Mouse (Mus musculus): ENCODE measurements at regions not wholly inside any gene's neighbourhood (a gene's known extent, or its start where the extent isn't known, plus 50 kb on each side); places are given as distances from the start of the nearest gene placed in this dataset.

GRCm38 (mm10) chr9:25655767-25656513 is 174.6 kb downstream of the Eepd1 start:
- no peaks in the 10 kb centered on the region for H3K36me3 ChIP-seq (ENCODE audit: control insufficient read depth, insufficient read depth, low read length)
- H3K4me3 ChIP-seq (ENCODE audit: low read depth, low read length) = no peak overlapping the region
- WGBS = 6% methylated on average over 3 of the region's 3 CpGs
- H3K9ac ChIP-seq (ENCODE audit: low read length) = no peak overlapping the region
- H3K27me3 ChIP-seq (replicated peaks; ENCODE audit: control insufficient read depth, insufficient read depth, low read length) = no peaks in the 10 kb centered on the region
- peak; percentile 67 for DNase-seq (ENCODE audit: low spot score)
- H3K27ac ChIP-seq (ENCODE audit: low read depth) = no peak overlapping the region
- no peak overlapping the region for H3K4me2 ChIP-seq (ENCODE audit: low read length)
- ATAC-seq (replicated peaks; ENCODE audit: low FRiP score, low TSS enrichment, low read depth) = no peak
- no peaks in the 10 kb centered on the region for H3K4me1 ChIP-seq (replicated peaks; ENCODE audit: control insufficient read depth, insufficient read depth, low read length)
- H3K9me3 ChIP-seq (ENCODE audit: control insufficient read depth, low read length) = no peaks in the 10 kb centered on the region

DNA sequence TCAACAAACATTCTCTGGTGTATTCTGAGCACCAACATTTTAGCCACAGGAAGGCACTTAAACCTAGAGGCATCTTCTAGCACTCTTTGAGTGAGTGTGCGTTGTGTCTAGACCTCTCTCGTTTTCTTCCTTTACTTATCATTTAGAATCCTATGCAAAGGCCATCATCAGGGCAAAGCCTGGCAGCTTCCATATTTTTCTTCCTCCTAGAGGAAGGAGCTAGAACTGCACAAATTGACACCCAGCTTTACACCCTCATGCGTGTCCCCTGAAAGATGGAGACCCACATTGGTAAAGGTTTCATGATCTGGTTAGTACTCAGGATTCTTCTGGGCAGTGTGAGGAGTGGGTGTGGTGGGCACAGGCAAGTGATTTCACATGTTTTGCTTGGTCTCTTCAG is 175.2 kb downstream of the Eepd1 start:
- H3K27me3 ChIP-seq (replicated peaks; ENCODE audit: control insufficient read depth, insufficient read depth, low read length) = no peaks in the 10 kb centered on the region
- H3K27ac ChIP-seq (ENCODE audit: low read depth) = no peak overlapping the region
- ATAC-seq (replicated peaks; ENCODE audit: low FRiP score, low TSS enrichment, low read depth) = no peak
- H3K9ac ChIP-seq (ENCODE audit: low read length) = no peak overlapping the region
- no peak overlapping the region for H3K4me3 ChIP-seq (ENCODE audit: low read depth, low read length)
- no peaks in the 10 kb centered on the region for H3K4me1 ChIP-seq (replicated peaks; ENCODE audit: control insufficient read depth, insufficient read depth, low read length)
- WGBS = 92% methylated on average over 3 of the region's 3 CpGs
- H3K4me2 ChIP-seq (ENCODE audit: low read length) = no peak overlapping the region
- no peaks in the 10 kb centered on the region for H3K36me3 ChIP-seq (ENCODE audit: control insufficient read depth, insufficient read depth, low read length)
- DNase-seq (ENCODE audit: low spot score) = no peak
- H3K9me3 ChIP-seq (ENCODE audit: control insufficient read depth, low read length) = no peaks in the 10 kb centered on the region

DNA sequence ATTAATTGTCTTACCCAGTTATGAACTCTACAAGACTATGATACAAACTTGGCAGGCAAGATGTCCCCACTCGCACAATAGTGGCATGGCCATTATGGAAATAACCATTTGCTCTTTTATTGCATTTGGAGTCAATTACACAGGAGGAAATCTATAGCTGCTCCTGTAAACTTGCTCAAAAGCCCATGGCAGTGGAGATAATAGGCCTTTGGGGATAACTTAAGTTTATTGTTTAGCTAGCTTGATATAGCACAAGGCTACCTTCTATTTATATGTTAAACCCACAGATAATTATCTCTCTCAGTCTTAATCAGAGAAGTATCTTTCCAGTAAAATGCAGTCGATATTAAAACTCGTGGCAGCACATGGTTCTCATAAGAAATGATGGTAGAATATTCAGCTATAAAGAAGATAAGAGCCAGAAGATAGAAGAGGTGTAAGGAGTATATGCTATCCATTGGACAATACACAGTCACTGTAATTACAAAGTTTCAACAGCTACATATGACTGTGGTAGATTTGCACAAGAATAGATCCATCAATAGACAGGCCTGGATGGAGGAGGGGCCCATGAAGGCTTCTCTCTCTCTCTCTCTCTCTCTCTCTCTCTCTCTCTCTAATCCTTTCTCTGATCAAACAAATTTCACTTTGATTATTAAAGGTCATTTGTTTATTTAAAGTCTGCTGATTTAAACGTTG is 202.4 kb downstream of the Eepd1 start:
- H3K27ac ChIP-seq (ENCODE audit: low read depth) = no peak overlapping the region
- ATAC-seq (replicated peaks; ENCODE audit: low FRiP score, low TSS enrichment, low read depth) = no peak
- 78% methylated on average over 4 of the region's 4 CpGs for WGBS
- no peak overlapping the region for H3K9ac ChIP-seq (ENCODE audit: low read length)
- no peak for DNase-seq (ENCODE audit: low spot score)
- no peak overlapping the region for H3K4me2 ChIP-seq (ENCODE audit: low read length)
- no peaks in the 10 kb centered on the region for H3K9me3 ChIP-seq (ENCODE audit: control insufficient read depth, low read length)
- H3K4me1 ChIP-seq (replicated peaks; ENCODE audit: control insufficient read depth, insufficient read depth, low read length) = no peaks in the 10 kb centered on the region
- no peak overlapping the region for H3K4me3 ChIP-seq (ENCODE audit: low read depth, low read length)
- no peaks in the 10 kb centered on the region for H3K27me3 ChIP-seq (replicated peaks; ENCODE audit: control insufficient read depth, insufficient read depth, low read length)
- no peaks in the 10 kb centered on the region for H3K36me3 ChIP-seq (ENCODE audit: control insufficient read depth, insufficient read depth, low read length)

DNA sequence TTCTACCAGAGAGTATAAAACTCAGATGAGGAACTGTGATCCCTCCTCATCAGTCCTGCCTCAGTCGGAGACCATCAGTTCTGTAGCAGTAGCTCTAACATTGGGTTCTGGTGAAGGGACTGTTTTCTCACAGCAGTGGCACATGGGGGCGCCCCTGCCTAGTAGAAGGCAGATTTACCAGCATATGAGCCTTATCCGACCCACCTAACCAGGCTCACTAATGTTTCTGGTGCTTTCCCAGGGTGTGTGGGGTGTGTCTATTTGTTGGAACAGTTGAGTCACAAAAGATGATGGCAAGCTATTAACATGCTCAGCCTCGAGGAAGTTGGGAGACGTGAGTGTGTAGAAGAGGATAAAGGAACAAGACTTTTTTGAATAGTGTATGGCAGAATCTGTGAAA is 212.3 kb downstream of the Eepd1 start:
- H3K9me3 ChIP-seq (ENCODE audit: control insufficient read depth, low read length) = no peaks in the 10 kb centered on the region
- H3K36me3 ChIP-seq (ENCODE audit: control insufficient read depth, insufficient read depth, low read length) = no peaks in the 10 kb centered on the region
- no peaks in the 10 kb centered on the region for H3K27me3 ChIP-seq (replicated peaks; ENCODE audit: control insufficient read depth, insufficient read depth, low read length)
- WGBS = 50% methylated on average over 5 of the region's 5 CpGs
- ATAC-seq (replicated peaks; ENCODE audit: low FRiP score, low TSS enrichment, low read depth) (no peak), DNase-seq (ENCODE audit: low spot score) (no peak)
- H3K4me3 ChIP-seq (ENCODE audit: low read depth, low read length) = no peak overlapping the region
- no peak overlapping the region for H3K9ac ChIP-seq (ENCODE audit: low read length)
- H3K4me1 ChIP-seq (replicated peaks; ENCODE audit: control insufficient read depth, insufficient read depth, low read length) = no peaks in the 10 kb centered on the region
- H3K4me2 ChIP-seq (ENCODE audit: low read length) = no peak overlapping the region
- H3K27ac ChIP-seq (ENCODE audit: low read depth) = no peak overlapping the region

GRCm38 (mm10) chr9:25695018-25695417 is 213.7 kb downstream of the Eepd1 start:
- H3K4me3 ChIP-seq (ENCODE audit: low read depth, low read length) = no peak overlapping the region
- no peaks in the 10 kb centered on the region for H3K9me3 ChIP-seq (ENCODE audit: control insufficient read depth, low read length)
- H3K27ac ChIP-seq (ENCODE audit: low read depth) = no peak overlapping the region
- H3K27me3 ChIP-seq (replicated peaks; ENCODE audit: control insufficient read depth, insufficient read depth, low read length) = no peaks in the 10 kb centered on the region
- no peak for ATAC-seq (replicated peaks; ENCODE audit: low FRiP score, low TSS enrichment, low read depth)
- H3K4me1 ChIP-seq (replicated peaks; ENCODE audit: control insufficient read depth, insufficient read depth, low read length) = no peaks in the 10 kb centered on the region
- 59% methylated on average over 3 of the region's 3 CpGs for WGBS
- no peak for DNase-seq (ENCODE audit: low spot score)
- no peaks in the 10 kb centered on the region for H3K36me3 ChIP-seq (ENCODE audit: control insufficient read depth, insufficient read depth, low read length)
- no peak overlapping the region for H3K9ac ChIP-seq (ENCODE audit: low read length)
- no peak overlapping the region for H3K4me2 ChIP-seq (ENCODE audit: low read length)

GRCm38 (mm10) chr9:25713636-25714035 is 232.3 kb downstream of the Eepd1 start:
- no peak overlapping the region for H3K4me2 ChIP-seq (ENCODE audit: low read length)
- no peaks in the 10 kb centered on the region for H3K4me1 ChIP-seq (replicated peaks; ENCODE audit: control insufficient read depth, insufficient read depth, low read length)
- H3K36me3 ChIP-seq (ENCODE audit: control insufficient read depth, insufficient read depth, low read length) = no peaks in the 10 kb centered on the region
- no peak for ATAC-seq (replicated peaks; ENCODE audit: low FRiP score, low TSS enrichment, low read depth)
- no peaks in the 10 kb centered on the region for H3K9me3 ChIP-seq (ENCODE audit: control insufficient read depth, low read length)
- H3K9ac ChIP-seq (ENCODE audit: low read length) = no peak overlapping the region
- H3K4me3 ChIP-seq (ENCODE audit: low read depth, low read length) = no peak overlapping the region
- no peaks in the 10 kb centered on the region for H3K27me3 ChIP-seq (replicated peaks; ENCODE audit: control insufficient read depth, insufficient read depth, low read length)
- no peak for DNase-seq (ENCODE audit: low spot score)
- no peak overlapping the region for H3K27ac ChIP-seq (ENCODE audit: low read depth)

GRCm38 (mm10) chr9:25744162-25744561 is 262.8 kb downstream of the Eepd1 start:
- H3K9me3 ChIP-seq (ENCODE audit: control insufficient read depth, low read length) = no peaks in the 10 kb centered on the region
- H3K36me3 ChIP-seq (ENCODE audit: control insufficient read depth, insufficient read depth, low read length) = no peaks in the 10 kb centered on the region
- DNase-seq (ENCODE audit: low spot score) = no peak
- no peak overlapping the region for H3K27ac ChIP-seq (ENCODE audit: low read depth)
- H3K4me1 ChIP-seq (replicated peaks; ENCODE audit: control insufficient read depth, insufficient read depth, low read length) = no peaks in the 10 kb centered on the region
- ATAC-seq (replicated peaks; ENCODE audit: low FRiP score, low TSS enrichment, low read depth) = no peak
- H3K27me3 ChIP-seq (replicated peaks; ENCODE audit: control insufficient read depth, insufficient read depth, low read length) = no peaks in the 10 kb centered on the region
- no peak overlapping the region for H3K4me3 ChIP-seq (ENCODE audit: low read depth, low read length)
- H3K9ac ChIP-seq (ENCODE audit: low read length) = no peak overlapping the region
- 61% methylated on average over 6 of the region's 6 CpGs for WGBS
- H3K4me2 ChIP-seq (ENCODE audit: low read length) = no peak overlapping the region

DNA sequence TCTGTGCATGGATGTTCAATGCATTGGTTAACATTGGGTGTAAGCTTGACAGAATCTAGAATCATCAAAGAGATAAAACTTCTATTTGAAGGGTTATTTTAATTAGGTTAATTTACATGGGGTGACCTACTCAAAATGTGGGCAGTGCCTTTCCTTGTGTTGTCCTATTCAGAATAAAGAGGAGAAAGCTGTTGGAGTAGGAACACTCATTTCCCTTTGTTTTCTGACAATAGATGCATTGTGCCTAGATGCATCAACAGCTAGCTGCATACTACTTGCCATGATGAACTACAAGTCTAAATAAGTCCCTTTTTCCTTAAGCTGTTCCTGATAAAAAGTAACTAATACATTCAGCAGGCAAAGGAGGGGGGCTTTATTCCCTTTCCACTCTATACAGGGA is 269.8 kb downstream of the Eepd1 start:
- Histone ChIP-seq H3K4me3 (ENCODE audit: low read depth, low read length) (no peak overlapping the region), H3K4me1 (replicated peaks; ENCODE audit: control insufficient read depth, insufficient read depth, low read length) (no peaks in the 10 kb centered on the region), H3K27me3 (replicated peaks; ENCODE audit: control insufficient read depth, insufficient read depth, low read length) (no peaks in the 10 kb centered on the region), H3K9me3 (ENCODE audit: control insufficient read depth, low read length) (no peaks in the 10 kb centered on the region), H3K36me3 (ENCODE audit: control insufficient read depth, insufficient read depth, low read length) (no peaks in the 10 kb centered on the region), H3K27ac (ENCODE audit: low read depth) (no peak overlapping the region), H3K4me2 (ENCODE audit: low read length) (no peak overlapping the region), H3K9ac (ENCODE audit: low read length) (no peak overlapping the region)
- ATAC-seq (replicated peaks; ENCODE audit: low FRiP score, low TSS enrichment, low read depth) = no peak
- no peak for DNase-seq (ENCODE audit: low spot score)

- no peak for ATAC-seq (replicated peaks; ENCODE audit: low FRiP score, low TSS enrichment, low read depth)
- DNase-seq (ENCODE audit: low spot score) = no peak
- Histone ChIP-seq H3K9ac (ENCODE audit: low read length) (no peak overlapping the region), H3K27me3 (replicated peaks; ENCODE audit: control insufficient read depth, insufficient read depth, low read length) (no peaks in the 10 kb centered on the region), H3K4me1 (replicated peaks; ENCODE audit: control insufficient read depth, insufficient read depth, low read length) (no peaks in the 10 kb centered on the region), H3K4me3 (ENCODE audit: low read depth, low read length) (no peak overlapping the region), H3K9me3 (ENCODE audit: control insufficient read depth, low read length) (no peaks in the 10 kb centered on the region), H3K4me2 (ENCODE audit: low read length) (no peak overlapping the region), H3K36me3 (ENCODE audit: control insufficient read depth, insufficient read depth, low read length) (no peaks in the 10 kb centered on the region), H3K27ac (ENCODE audit: low read depth) (no peak overlapping the region)
- WGBS = 63% methylated on average over 3 of the region's 3 CpGs
These were observed 292.6 kb downstream of the Eepd1 start for GRCm38 (mm10) chr9:25773899-25774298.

Data from intestine, embryonic 14.5 days (tissue).